Mouse (Mus musculus): ENCODE measurements around the gene Gstk1. TPM values are rescaled to one million over a fixed set of nuclear protein-coding genes. Genes with fewer than 3 reads are reported as not detected.

Gene Gstk1
- polyA plus RNA-seq, 1 experiment from 2014 or later, result 9.9 TPM

GRCm38 (mm10) chr6:42264626-42265312, 19.0 kb downstream of the Gstk1 start, which contains the start of gene Casp2:
Casp2 (plus strand) TSS chr6:42264985.
- Histone ChIP-seq H3K27ac (ENCODE audit: low read length) (peak within 1 kb of the TSS; percentile 83), H3K36me3 (ENCODE audit: control insufficient read depth, insufficient read depth, low read length) (peaks cover 13% of the 10 kb centered on the region), H3K4me2 (ENCODE audit: low read length) (peak within 1 kb of the TSS; percentile 60), H3K4me3 (ENCODE audit: low read depth, low read length) (peak within 1 kb of the TSS; percentile 63), H3K4me1 (ENCODE audit: control insufficient read depth, insufficient read depth, low read length) (peaks cover 11% of the 10 kb centered on the region), H3K9ac (ENCODE audit: low read depth, low read length) (peak within 1 kb of the TSS; percentile 79), H3K27me3 (ENCODE audit: control insufficient read depth, insufficient read depth, low read depth, low read length) (peaks cover 3% of the 10 kb centered on the region; the same call in 1 of the 2 replicates), H3K9me3 (replicated peaks; ENCODE audit: control insufficient read depth, low read length, poor library complexity, severe bottlenecking) (no peaks in the 10 kb centered on the region)
- peak; percentile 99 for ATAC-seq
- WGBS, result under 1% methylated on average over 51 of the region's 51 CpGs

- peak overlapping the region; percentile 79 for H3K9ac ChIP-seq (ENCODE audit: low read depth, low read length)
- peaks cover 3% of the 10 kb centered on the region; the same call in 1 of the 2 replicates for H3K27me3 ChIP-seq (ENCODE audit: control insufficient read depth, insufficient read depth, low read depth, low read length)
- 0% methylated on average over 21 of the region's 21 CpGs for WGBS
- peak; percentile 6 for ATAC-seq
- H3K4me1 ChIP-seq (ENCODE audit: control insufficient read depth, insufficient read depth, low read length), result peaks cover 11% of the 10 kb centered on the region
- peaks cover 19% of the 10 kb centered on the region for H3K36me3 ChIP-seq (ENCODE audit: control insufficient read depth, insufficient read depth, low read length)
- H3K4me2 ChIP-seq (ENCODE audit: low read length), result peak overlapping the region; percentile 60
- no peaks in the 10 kb centered on the region for H3K9me3 ChIP-seq (replicated peaks; ENCODE audit: control insufficient read depth, low read length, poor library complexity, severe bottlenecking)
- peak overlapping the region; percentile 83 for H3K27ac ChIP-seq (ENCODE audit: low read length)
- peak overlapping the region; percentile 63 for H3K4me3 ChIP-seq (ENCODE audit: low read depth, low read length)
Measured at GRCm38 (mm10) chr6:42265391-42266330, 19.9 kb downstream of the Gstk1 start.

- no peaks in the 10 kb centered on the region for H3K9me3 ChIP-seq (replicated peaks; ENCODE audit: control insufficient read depth, low read length, poor library complexity, severe bottlenecking)
Measured at GRCm38 (mm10) chr6:42270817-42271216, 25.1 kb downstream of the Gstk1 start.

GRCm38 (mm10) chr6:42276151-42276550, 30.4 kb downstream of the Gstk1 start:
- H3K4me2 ChIP-seq (ENCODE audit: low read length), result no peak overlapping the region
- ATAC-seq, result no peak
- 61% methylated on average over 2 of the region's 2 CpGs for WGBS

More at GRCm38 (mm10) chr6:42270817-42271216, 25.1 kb downstream of the Gstk1 start:
- H3K36me3 ChIP-seq (ENCODE audit: control insufficient read depth, insufficient read depth, low read length), result peaks cover 30% of the 10 kb centered on the region
- H3K4me3 ChIP-seq (ENCODE audit: low read depth, low read length), result no peak overlapping the region
- H3K4me2 ChIP-seq (ENCODE audit: low read length), result no peak overlapping the region
- H3K27ac ChIP-seq (ENCODE audit: low read length), result no peak overlapping the region
- ATAC-seq, result no peak
- H3K9ac ChIP-seq (ENCODE audit: low read depth, low read length), result no peak overlapping the region
- H3K27me3 ChIP-seq (ENCODE audit: control insufficient read depth, insufficient read depth, low read depth, low read length), result no peaks in the 10 kb centered on the region
- peaks cover 8% of the 10 kb centered on the region for H3K4me1 ChIP-seq (ENCODE audit: control insufficient read depth, insufficient read depth, low read length)

DNA sequence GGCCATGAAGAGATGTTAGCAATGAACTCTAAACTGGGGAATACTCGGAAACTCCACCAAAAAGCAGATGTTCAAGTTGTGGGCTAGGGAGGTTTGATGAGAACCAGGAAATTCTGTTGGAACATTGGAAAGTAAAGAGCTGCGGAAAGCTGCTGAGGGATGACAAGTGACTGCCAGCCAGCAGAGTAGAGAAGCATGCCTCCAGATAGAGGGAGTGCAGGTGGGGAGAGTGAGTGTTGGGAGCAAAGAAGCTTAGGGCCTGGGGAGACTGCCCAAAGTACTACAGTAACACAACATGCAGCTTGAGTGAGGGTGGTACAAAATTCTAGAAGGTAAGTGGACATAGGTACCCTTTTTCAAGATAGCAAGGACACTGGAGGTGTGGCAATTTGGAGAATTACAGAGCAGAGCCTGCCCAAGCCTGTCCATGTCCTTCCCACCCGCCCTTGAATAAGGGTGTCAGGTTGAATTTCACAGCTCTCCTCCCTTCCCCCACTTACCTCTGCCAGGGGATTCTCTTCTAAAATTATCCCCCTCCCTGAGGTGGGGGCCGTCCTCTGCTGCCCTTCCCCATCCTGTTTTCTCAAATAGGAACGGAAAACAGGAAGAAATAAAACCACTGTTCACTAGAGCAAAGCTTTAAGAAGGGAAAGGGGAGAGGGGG, 37.3 kb downstream of the Gstk1 start:
- peaks cover 50% of the 10 kb centered on the region for H3K36me3 ChIP-seq (ENCODE audit: control insufficient read depth, insufficient read depth, low read length)
- no peaks in the 10 kb centered on the region for H3K27me3 ChIP-seq (ENCODE audit: control insufficient read depth, insufficient read depth, low read depth, low read length)
- ATAC-seq, result no peak; the same call in 1 of the 2 replicates
- H3K4me1 ChIP-seq (ENCODE audit: control insufficient read depth, insufficient read depth, low read length), result no peaks in the 10 kb centered on the region
- H3K4me2 ChIP-seq (ENCODE audit: low read length), result no peak overlapping the region
- WGBS, result 80% methylated on average over 5 of the region's 5 CpGs
- H3K9me3 ChIP-seq (replicated peaks; ENCODE audit: control insufficient read depth, low read length, poor library complexity, severe bottlenecking), result no peaks in the 10 kb centered on the region
- H3K27ac ChIP-seq (ENCODE audit: low read length), result no peak overlapping the region
- H3K4me3 ChIP-seq (ENCODE audit: low read depth, low read length), result no peak overlapping the region
- no peak overlapping the region for H3K9ac ChIP-seq (ENCODE audit: low read depth, low read length)

More at GRCm38 (mm10) chr6:42276151-42276550, 30.4 kb downstream of the Gstk1 start:
- H3K27ac ChIP-seq (ENCODE audit: low read length), result no peak overlapping the region
- no peaks in the 10 kb centered on the region for H3K9me3 ChIP-seq (replicated peaks; ENCODE audit: control insufficient read depth, low read length, poor library complexity, severe bottlenecking)
- no peaks in the 10 kb centered on the region for H3K4me1 ChIP-seq (ENCODE audit: control insufficient read depth, insufficient read depth, low read length)
- H3K4me3 ChIP-seq (ENCODE audit: low read depth, low read length), result no peak overlapping the region
- H3K36me3 ChIP-seq (ENCODE audit: control insufficient read depth, insufficient read depth, low read length), result peaks cover 52% of the 10 kb centered on the region
- H3K27me3 ChIP-seq (ENCODE audit: control insufficient read depth, insufficient read depth, low read depth, low read length), result no peaks in the 10 kb centered on the region
- no peak overlapping the region for H3K9ac ChIP-seq (ENCODE audit: low read depth, low read length)

- WGBS, result 70% methylated on average over 4 of the region's 5 CpGs
- H3K36me3 ChIP-seq (ENCODE audit: control insufficient read depth, insufficient read depth, low read length), result peaks cover 40% of the 10 kb centered on the region
- H3K4me2 ChIP-seq (ENCODE audit: low read length), result no peak within 1 kb of the TSS
- no peak within 1 kb of the TSS for H3K9ac ChIP-seq (ENCODE audit: low read depth, low read length)
- no peaks in the 10 kb centered on the region for H3K4me1 ChIP-seq (ENCODE audit: control insufficient read depth, insufficient read depth, low read length)
- no peaks in the 10 kb centered on the region for H3K27me3 ChIP-seq (ENCODE audit: control insufficient read depth, insufficient read depth, low read depth, low read length)
- no peak within 1 kb of the TSS for H3K27ac ChIP-seq (ENCODE audit: low read length)
- H3K9me3 ChIP-seq (replicated peaks; ENCODE audit: control insufficient read depth, low read length, poor library complexity, severe bottlenecking), result no peaks in the 10 kb centered on the region
- ATAC-seq, result peak; percentile 69; the same call in 1 of the 2 replicates
- H3K4me3 ChIP-seq (ENCODE audit: low read depth, low read length), result no peak within 1 kb of the TSS
Measured at GRCm38 (mm10) chr6:42286448-42286847, 40.7 kb downstream of the Gstk1 start, which contains the start of gene Clcn1. Clcn1 (plus strand) TSS chr6:42286685.

- Histone ChIP-seq H3K9ac (ENCODE audit: low read depth, low read length) (no peak overlapping the region), H3K36me3 (ENCODE audit: control insufficient read depth, insufficient read depth, low read length) (peaks cover 30% of the 10 kb centered on the region), H3K9me3 (replicated peaks; ENCODE audit: control insufficient read depth, low read length, poor library complexity, severe bottlenecking) (no peaks in the 10 kb centered on the region), H3K4me3 (ENCODE audit: low read depth, low read length) (no peak overlapping the region), H3K27me3 (ENCODE audit: control insufficient read depth, insufficient read depth, low read depth, low read length) (no peaks in the 10 kb centered on the region), H3K4me1 (ENCODE audit: control insufficient read depth, insufficient read depth, low read length) (no peaks in the 10 kb centered on the region), H3K27ac (ENCODE audit: low read length) (no peak overlapping the region), H3K4me2 (ENCODE audit: low read length) (no peak overlapping the region)
- ATAC-seq, result no peak
Measured at GRCm38 (mm10) chr6:42287562-42287961, 41.8 kb downstream of the Gstk1 start.

DNA sequence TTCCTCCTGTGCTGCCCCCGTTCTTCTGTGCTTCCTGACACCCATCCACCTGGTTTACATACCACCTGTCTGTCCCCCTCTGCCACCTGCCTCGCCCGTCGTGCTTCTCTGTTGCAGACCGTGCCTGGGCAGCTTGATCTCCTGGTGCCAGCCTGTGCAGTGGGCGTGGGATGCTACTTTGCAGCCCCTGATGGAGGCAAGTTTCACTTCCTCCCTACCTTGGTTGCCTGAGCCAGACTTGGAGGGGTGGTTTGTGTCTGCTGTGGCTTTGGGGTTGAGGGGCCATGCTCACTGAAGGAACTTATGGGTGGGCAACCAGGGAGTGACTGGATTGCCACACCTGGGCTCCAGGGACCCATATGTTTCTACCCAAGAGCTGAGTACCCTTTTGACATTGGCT, 47.6 kb downstream of the Gstk1 start:
- no peak overlapping the region for H3K27ac ChIP-seq (ENCODE audit: low read length)
- H3K9ac ChIP-seq (ENCODE audit: low read depth, low read length), result no peak overlapping the region
- ATAC-seq, result no peak
- H3K36me3 ChIP-seq (ENCODE audit: control insufficient read depth, insufficient read depth, low read length), result peaks cover 17% of the 10 kb centered on the region; the same call in 1 of the 2 replicates
- H3K4me2 ChIP-seq (ENCODE audit: low read length), result no peak overlapping the region
- no peaks in the 10 kb centered on the region for H3K9me3 ChIP-seq (replicated peaks; ENCODE audit: control insufficient read depth, low read length, poor library complexity, severe bottlenecking)
- WGBS, result 93% methylated on average over 6 of the region's 6 CpGs
- no peaks in the 10 kb centered on the region for H3K4me1 ChIP-seq (ENCODE audit: control insufficient read depth, insufficient read depth, low read length)
- H3K27me3 ChIP-seq (ENCODE audit: control insufficient read depth, insufficient read depth, low read depth, low read length), result no peaks in the 10 kb centered on the region
- no peak overlapping the region for H3K4me3 ChIP-seq (ENCODE audit: low read depth, low read length)
